Mouse (Mus musculus) midbrain, embryonic 11.5 days (tissue): Measurements from ENCODE around the gene Tcp11l2. TPM values are rescaled to one million over a fixed set of nuclear protein-coding genes. Genes with fewer than 3 reads are reported as not detected.

Source experiments
- ATAC-seq: fragments of 200-750 bp; cut with Nextera tagmentation; 2 replicates; pipeline ENCODE4 v1.8.0; 2017; ENCODE audit warnings: moderate TSS enrichment, moderate library complexity; ENCODE audit not compliant: low FRiP score
- DNase-seq: peaks from one replicate; pipeline ENCODE4 v3.0.0; 2015; ENCODE audit warnings: low spot score; ENCODE audit errors: missing footprints
- H3K27ac ChIP-seq: fragments of 300-500 bp; sonication (generic); 2 replicates; pipeline ENCODE4 v1.5.1; 2014; ENCODE audit warnings: low read depth, low read length
- H3K27me3 ChIP-seq: fragments of 300-500 bp; sonication (generic); 2 replicates; pipeline ENCODE4 v1.6.1; 2014; ENCODE audit warnings: mild to moderate bottlenecking, low read length, moderate library complexity, mixed read lengths; ENCODE audit not compliant: control insufficient read depth, insufficient read depth
- H3K36me3 ChIP-seq: fragments of 300-500 bp; sonication (generic); 2 replicates; pipeline ENCODE4 v1.6.1; 2014; ENCODE audit warnings: mild to moderate bottlenecking, low read length, moderate library complexity, mixed read lengths; ENCODE audit not compliant: control insufficient read depth, insufficient read depth
- H3K4me1 ChIP-seq: fragments of 300-500 bp; sonication (generic); 2 replicates; pipeline ENCODE4 v1.6.1; 2014; ENCODE audit warnings: low read length; ENCODE audit not compliant: control insufficient read depth, insufficient read depth
- H3K4me2 ChIP-seq: fragments of 300-500 bp; sonication (generic); 2 replicates; pipeline ENCODE4 v1.6.1; 2014; ENCODE audit warnings: mild to moderate bottlenecking, moderate library complexity
- H3K4me3 ChIP-seq: fragments of 300-500 bp; sonication (generic); 2 replicates; pipeline ENCODE4 v1.5.1; 2014; ENCODE audit warnings: low read depth, low read length
- H3K9ac ChIP-seq: fragments of 300-500 bp; sonication (generic); 2 replicates; pipeline ENCODE4 v1.6.1; 2014; ENCODE audit warnings: low read length
- H3K9me3 ChIP-seq: fragments of 300-500 bp; sonication (generic); 2 replicates; pipeline ENCODE4 v1.6.1; 2016; ENCODE audit warnings: low read length; ENCODE audit not compliant: control insufficient read depth
- WGBS: fragments of 180-500 bp; shearing (Covaris S2); extraction: QIAGEN DNeasy Blood & Tissue Kit; methylation state at CpG from one replicate; pipeline ENCODE4 v1.1.7; 2014; 5-methylcytosine and 5-hydroxymethylcytosine counted together
- polyA plus RNA-seq: library from polyadenylated mRNA; unstranded; fragments of >200 nt; fragmentation: Nextera tagmentation; extraction: Ambion mirVana; gene quantifications from 2 replicates; pipeline ENCODE4 v1.2.1, GENCODE M21; 2014

Gene Tcp11l2
- polyA plus RNA-seq = 9.4 and 10.7 TPM in 2 replicates

DNA sequence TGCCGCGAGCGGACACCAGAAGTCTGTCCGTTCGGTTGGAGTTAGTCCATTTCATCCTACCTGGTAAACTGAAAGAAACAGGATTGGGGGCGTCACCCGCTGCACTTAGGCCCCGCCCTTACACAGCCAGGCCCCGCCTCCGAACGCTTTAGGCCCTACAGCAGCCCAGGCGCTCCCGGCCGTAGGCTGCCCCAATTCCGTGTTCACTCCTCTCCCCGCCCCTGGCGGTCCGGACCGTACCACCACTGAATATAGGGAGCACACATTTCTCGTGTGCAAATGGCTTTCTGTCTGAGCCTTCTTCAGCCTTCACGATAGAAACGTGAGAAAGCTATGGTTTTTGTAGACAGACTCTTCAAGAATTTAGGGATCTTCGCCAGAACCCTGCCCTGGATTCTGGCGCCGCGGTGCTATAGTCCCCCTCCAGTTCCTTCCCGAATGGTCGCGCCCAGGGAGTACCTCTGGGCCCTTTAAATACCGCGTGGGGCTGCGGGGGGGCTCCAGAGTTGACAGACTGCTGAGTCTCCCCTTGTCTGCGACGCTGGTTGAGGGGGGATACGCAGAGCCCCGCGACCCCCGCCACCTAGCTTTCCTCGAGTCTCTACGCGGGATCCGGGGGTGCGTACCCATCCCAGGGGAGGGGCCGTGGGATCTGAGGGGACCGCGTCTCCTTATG lies at the start of gene Tcp11l2:
Tcp11l2 (plus strand) TSS at position 232 of the 676 bp plus-strand sequence.
- no peaks in the 10 kb centered on the region for H3K36me3 ChIP-seq
- under 1% methylated on average over 46 of the region's 46 CpGs for WGBS
- H3K4me2 ChIP-seq = peak within 1 kb of the TSS; percentile 99
- H3K4me1 ChIP-seq = peaks cover 6% of the 10 kb centered on the region
- H3K27me3 ChIP-seq = no peaks in the 10 kb centered on the region
- no peaks in the 10 kb centered on the region for H3K9me3 ChIP-seq
- H3K4me3 ChIP-seq = peak within 1 kb of the TSS; percentile 78
- ATAC-seq = peak; percentile 99
- H3K27ac ChIP-seq = 0 out of 2 replicates have a peak within 1 kb of the TSS, but pooled peaks have one; percentile 35
- peak; percentile 99 for DNase-seq
- H3K9ac ChIP-seq = peak within 1 kb of the TSS; percentile 69

- WGBS = 80% methylated on average over 5 of the region's 5 CpGs
- H3K36me3 ChIP-seq = peaks cover 12% of the 10 kb centered on the region
Observed at GRCm38 (mm10) chr10:84527070-84527469, 49.4 kb upstream of the Tcp11l2 start.

DNA sequence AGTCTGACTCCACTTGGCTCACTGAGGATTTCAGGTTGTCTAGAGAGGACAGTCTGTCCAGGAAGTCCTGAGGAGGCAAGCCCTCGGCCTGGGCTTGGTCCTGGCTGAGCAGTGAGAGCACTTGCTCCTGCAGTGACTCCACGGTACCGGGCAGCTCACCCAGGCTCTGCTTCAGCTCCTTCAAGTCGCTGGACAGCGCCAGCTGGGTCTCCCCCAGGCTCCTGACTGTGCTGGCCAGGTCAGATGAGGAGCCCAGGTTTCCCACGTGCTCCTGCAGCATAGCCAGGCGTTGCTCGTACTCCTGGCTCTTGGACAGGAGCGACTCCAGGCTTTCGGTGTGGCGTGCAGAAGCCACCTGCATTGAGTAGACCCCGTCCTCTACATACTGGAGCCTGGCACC lies 48.8 kb upstream of the Tcp11l2 start:
- Histone ChIP-seq H3K36me3 (peaks cover 12% of the 10 kb centered on the region), H3K9ac (no peak overlapping the region), H3K4me1 (peaks cover 21% of the 10 kb centered on the region), H3K27me3 (no peaks in the 10 kb centered on the region), H3K4me2 (no peak overlapping the region), H3K9me3 (no peaks in the 10 kb centered on the region), H3K4me3 (no peak overlapping the region), H3K27ac (no peak overlapping the region)
- DNase-seq = peak; percentile 83
- ATAC-seq = no peak
- 85% methylated on average over 12 of the region's 12 CpGs for WGBS

More at GRCm38 (mm10) chr10:84527070-84527469, 49.4 kb upstream of the Tcp11l2 start:
- peaks cover 15% of the 10 kb centered on the region for H3K4me1 ChIP-seq
- no peak for ATAC-seq
- H3K9ac ChIP-seq = no peak overlapping the region
- H3K4me2 ChIP-seq = no peak overlapping the region
- no peaks in the 10 kb centered on the region for H3K9me3 ChIP-seq
- H3K27ac ChIP-seq = no peak overlapping the region
- no peak overlapping the region for H3K4me3 ChIP-seq
- peak; percentile 73 for DNase-seq
- no peaks in the 10 kb centered on the region for H3K27me3 ChIP-seq

- Histone ChIP-seq H3K27ac (no peak overlapping the region), H3K4me3 (no peak overlapping the region), H3K9ac (no peak overlapping the region), H3K9me3 (no peaks in the 10 kb centered on the region), H3K4me1 (peaks cover 28% of the 10 kb centered on the region), H3K27me3 (no peaks in the 10 kb centered on the region), H3K4me2 (peak overlapping the region; percentile 61; the same call in 1 of the 2 replicates), H3K36me3 (peaks cover 12% of the 10 kb centered on the region)
- WGBS = 91% methylated on average over 8 of the region's 8 CpGs
- no peak for ATAC-seq
- no peak for DNase-seq
Observed at GRCm38 (mm10) chr10:84530388-84530787, 46.0 kb upstream of the Tcp11l2 start.

DNA sequence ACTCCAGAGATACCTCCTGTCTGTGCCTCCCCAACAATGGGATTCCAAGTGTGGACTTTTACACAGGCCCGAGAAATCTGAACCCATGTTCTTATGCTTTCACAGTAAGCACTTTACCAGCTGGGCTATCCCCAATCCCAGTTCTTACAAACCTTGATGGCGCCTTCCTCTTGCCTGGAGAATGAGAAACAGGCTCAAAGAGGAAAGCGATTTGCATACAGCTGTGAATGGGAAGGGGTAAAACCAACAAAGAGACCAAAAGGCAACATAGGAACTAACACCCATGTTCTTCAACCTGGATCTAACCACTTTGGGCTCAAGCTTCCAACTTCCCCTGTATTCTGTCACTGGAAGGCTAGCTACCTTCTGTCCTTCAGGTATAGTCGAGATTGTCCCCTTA lies 44.9 kb upstream of the Tcp11l2 start:
- Histone ChIP-seq H3K36me3 (peaks cover 12% of the 10 kb centered on the region), H3K27me3 (no peaks in the 10 kb centered on the region), H3K9ac (0 out of 2 replicates have a peak overlapping the region, but pooled peaks have one; percentile 21), H3K4me3 (peak overlapping the region; percentile 89; the same call in 1 of the 2 replicates), H3K9me3 (no peaks in the 10 kb centered on the region), H3K27ac (peak overlapping the region; percentile 4; the same call in 1 of the 2 replicates), H3K4me2 (peak overlapping the region; percentile 61), H3K4me1 (peaks cover 28% of the 10 kb centered on the region)
- DNase-seq = peak; percentile 86
- 78% methylated on average over 4 of the region's 4 CpGs for WGBS
- ATAC-seq = no peak

DNA sequence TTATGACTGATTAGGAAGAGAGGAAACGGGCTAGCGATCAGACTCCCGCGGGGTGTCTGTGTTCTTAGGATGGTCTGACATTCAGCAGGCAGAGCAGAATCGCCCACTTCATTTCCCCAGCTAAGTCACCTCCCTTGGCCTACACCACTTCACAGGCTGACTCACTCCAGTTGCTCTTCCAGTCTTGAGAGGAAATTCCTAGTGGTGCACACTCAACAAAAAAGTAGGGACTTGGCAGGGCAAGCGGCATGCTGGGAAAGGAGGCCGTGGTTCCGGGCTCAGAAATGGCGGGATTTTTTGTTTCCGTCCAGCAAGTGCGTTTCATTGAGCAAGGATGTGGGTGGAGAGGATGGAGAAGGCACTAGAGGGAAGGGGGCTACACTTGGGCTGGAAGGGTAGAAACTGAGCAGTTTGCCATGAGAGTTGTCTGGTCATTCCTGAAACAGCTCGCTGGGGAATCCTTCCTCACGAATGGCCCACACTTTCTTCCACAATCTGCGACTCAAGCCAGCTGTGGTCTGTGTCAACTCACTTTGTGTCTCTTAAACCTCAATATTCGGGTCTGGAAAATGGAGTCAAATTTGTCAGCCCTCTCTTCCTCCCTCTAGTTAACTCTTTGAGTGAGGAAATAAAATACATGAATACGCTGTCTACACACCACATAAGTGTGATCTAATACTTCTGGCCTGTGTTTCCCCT lies 44.1 kb upstream of the Tcp11l2 start:
- Histone ChIP-seq H3K27ac (peak overlapping the region; percentile 4; the same call in 1 of the 2 replicates), H3K9ac (peak overlapping the region; percentile 98), H3K36me3 (peaks cover 12% of the 10 kb centered on the region), H3K4me1 (peaks cover 28% of the 10 kb centered on the region), H3K4me3 (peak overlapping the region; percentile 89), H3K27me3 (no peaks in the 10 kb centered on the region), H3K4me2 (peak overlapping the region; percentile 61), H3K9me3 (no peaks in the 10 kb centered on the region)
- no peak for ATAC-seq
- DNase-seq = peak; percentile 90
- WGBS = 82% methylated on average over 16 of the region's 16 CpGs

GRCm38 (mm10) chr10:84532911-84533882 lies 43.2 kb upstream of the Tcp11l2 start:
- under 1% methylated on average over 70 of the region's 72 CpGs for WGBS
- H3K9me3 ChIP-seq = no peaks in the 10 kb centered on the region
- no peaks in the 10 kb centered on the region for H3K27me3 ChIP-seq
- peak overlapping the region; percentile 61 for H3K4me2 ChIP-seq
- ATAC-seq (peak; percentile 54), DNase-seq (peak; percentile 97)
- peaks cover 4% of the 10 kb centered on the region for H3K36me3 ChIP-seq
- peak overlapping the region; percentile 90 for H3K27ac ChIP-seq
- H3K4me3 ChIP-seq = peak overlapping the region; percentile 89
- peaks cover 28% of the 10 kb centered on the region for H3K4me1 ChIP-seq
- peak overlapping the region; percentile 98 for H3K9ac ChIP-seq

DNA sequence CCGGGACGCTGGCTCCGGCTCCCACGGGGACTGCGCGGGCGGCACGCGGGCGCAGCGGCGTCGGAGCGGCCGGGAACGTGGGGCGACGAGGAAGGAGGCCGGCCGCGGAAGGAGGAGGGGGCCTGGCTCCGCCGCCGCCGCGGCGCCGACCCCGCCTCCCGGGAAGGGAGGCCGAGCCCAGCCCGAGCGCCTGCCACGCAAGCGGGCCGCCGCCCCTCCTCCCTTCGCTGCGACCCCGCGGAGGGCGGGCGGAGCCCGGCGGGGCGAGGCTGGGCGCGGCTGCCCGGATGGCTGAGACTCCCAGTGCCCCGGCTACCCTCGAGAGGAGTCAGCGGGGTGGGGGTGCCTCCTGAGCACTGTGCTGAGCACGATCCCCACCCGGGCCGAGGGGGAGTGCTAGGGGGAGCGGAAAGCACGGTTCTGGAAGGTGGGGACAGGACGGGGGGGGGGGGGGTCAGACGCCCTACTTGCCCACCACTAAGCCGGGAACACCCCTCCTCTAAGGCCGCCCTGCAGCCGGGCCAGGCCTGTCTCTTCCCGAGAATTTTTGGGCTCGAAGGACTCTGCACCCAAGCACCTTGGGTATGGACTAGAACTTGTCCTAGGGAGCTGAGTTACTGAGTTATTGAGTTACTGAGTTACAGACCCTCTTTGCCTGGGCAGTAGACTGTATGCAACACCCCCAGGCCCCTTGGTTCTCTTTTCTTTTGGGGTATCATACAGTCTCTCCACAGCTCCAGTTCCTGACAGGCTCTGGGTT lies 42.3 kb upstream of the Tcp11l2 start, which contains the start of gene Ckap4:
Ckap4 (minus strand) TSS at position 151 of the 760 bp plus-strand sequence.
- DNase-seq = peak; percentile 96
- peak within 1 kb of the TSS; percentile 89 for H3K4me3 ChIP-seq

More for the DNA sequence above, 42.3 kb upstream of the Tcp11l2 start, which contains the start of gene Ckap4:
- Histone ChIP-seq H3K27me3 (no peaks in the 10 kb centered on the region), H3K9ac (peak within 1 kb of the TSS; percentile 98), H3K4me2 (peak within 1 kb of the TSS; percentile 61), H3K9me3 (no peaks in the 10 kb centered on the region), H3K4me1 (peaks cover 28% of the 10 kb centered on the region), H3K27ac (peak within 1 kb of the TSS; percentile 90), H3K36me3 (no peaks in the 10 kb centered on the region; the same call in 1 of the 2 replicates)
- peak; percentile 92 for ATAC-seq
- WGBS = 2% methylated on average over 30 of the region's 64 CpGs
